Mouse (Mus musculus): ENCODE results near the gene Gm4763. TPM values are rescaled to one million over a fixed set of nuclear protein-coding genes. Genes with fewer than 3 reads are reported as not detected.
"Not testable (repeated sequence)": the region's sequence is repeated elsewhere in the genome, so short reads cannot be mapped to it uniquely, and the experiment has no call there.

Gm4763 gene
- polyA plus RNA-seq, 1 experiment from 2014 or later: not detected

GRCm38 (mm10) chr7:24751610-24752009 lies 24.9 kb upstream of the Gm4763 start:
- no peak for ATAC-seq (replicated peaks; ENCODE audit: low FRiP score)

GRCm38 (mm10) chr7:24750695-24751094 lies 24.0 kb upstream of the Gm4763 start:
- Histone ChIP-seq H3K27me3 (replicated peaks; ENCODE audit: control insufficient read depth, insufficient read depth, low read length) (no peaks in the 10 kb centered on the region), H3K4me1 (replicated peaks; ENCODE audit: control insufficient read depth, insufficient read depth, low read length) (no peaks in the 10 kb centered on the region), H3K4me2 (no peak overlapping the region), H3K4me3 (ENCODE audit: low read depth, low read length) (no peak overlapping the region), H3K27ac (ENCODE audit: low read depth, low read length) (no peak overlapping the region), H3K36me3 (ENCODE audit: control insufficient read depth, insufficient read depth, low read length) (no peaks in the 10 kb centered on the region), H3K9ac (ENCODE audit: low read depth, low read length) (no peak overlapping the region), H3K9me3 (ENCODE audit: control insufficient read depth, low read length) (no peaks in the 10 kb centered on the region)
- ATAC-seq (replicated peaks; ENCODE audit: low FRiP score) (no peak), DNase-seq (ENCODE audit: low spot score) (no peak)
- WGBS: 51% methylated on average over 4 of the region's 4 CpGs

More at GRCm38 (mm10) chr7:24751610-24752009, 24.9 kb upstream of the Gm4763 start:
- Histone ChIP-seq H3K4me3 (ENCODE audit: low read depth, low read length) (no peak overlapping the region), H3K27ac (ENCODE audit: low read depth, low read length) (no peak overlapping the region), H3K9me3 (ENCODE audit: control insufficient read depth, low read length) (no peaks in the 10 kb centered on the region), H3K36me3 (ENCODE audit: control insufficient read depth, insufficient read depth, low read length) (no peaks in the 10 kb centered on the region), H3K4me1 (replicated peaks; ENCODE audit: control insufficient read depth, insufficient read depth, low read length) (no peaks in the 10 kb centered on the region), H3K27me3 (replicated peaks; ENCODE audit: control insufficient read depth, insufficient read depth, low read length) (no peaks in the 10 kb centered on the region), H3K9ac (ENCODE audit: low read depth, low read length) (no peak overlapping the region), H3K4me2 (no peak overlapping the region)
- no peak for DNase-seq (ENCODE audit: low spot score)
- WGBS: 74% methylated on average over 2 of the region's 2 CpGs

- no peak for DNase-seq (ENCODE audit: low spot score)
- no peak overlapping the region for H3K4me3 ChIP-seq (ENCODE audit: low read depth, low read length)
These were observed 9.4 kb upstream of the Gm4763 start for GRCm38 (mm10) chr7:24735970-24736670.

GRCm38 (mm10) chr7:24715039-24715438 lies 11.7 kb downstream of the Gm4763 start:
- no peaks in the 10 kb centered on the region for H3K4me1 ChIP-seq (replicated peaks; ENCODE audit: control insufficient read depth, insufficient read depth, low read length)
- 56% methylated on average over 6 of the region's 6 CpGs for WGBS
- no peak overlapping the region for H3K27ac ChIP-seq (ENCODE audit: low read depth, low read length)
- no peaks in the 10 kb centered on the region for H3K27me3 ChIP-seq (replicated peaks; ENCODE audit: control insufficient read depth, insufficient read depth, low read length)
- no peak overlapping the region for H3K4me3 ChIP-seq (ENCODE audit: low read depth, low read length)
- no peak overlapping the region for H3K4me2 ChIP-seq
- DNase-seq (ENCODE audit: low spot score) (no peak), ATAC-seq (replicated peaks; ENCODE audit: low FRiP score) (no peak)
- no peaks in the 10 kb centered on the region for H3K9me3 ChIP-seq (ENCODE audit: control insufficient read depth, low read length)
- no peak overlapping the region for H3K9ac ChIP-seq (ENCODE audit: low read depth, low read length)
- H3K36me3 ChIP-seq (ENCODE audit: control insufficient read depth, insufficient read depth, low read length): no peaks in the 10 kb centered on the region

More at GRCm38 (mm10) chr7:24735970-24736670, 9.4 kb upstream of the Gm4763 start:
- 0 out of 2 replicates have a peak, but pooled peaks have one; percentile 12 for ATAC-seq (replicated peaks; ENCODE audit: low FRiP score)
- WGBS: 24% methylated on average over 17 of the region's 17 CpGs
- H3K36me3 ChIP-seq (ENCODE audit: control insufficient read depth, insufficient read depth, low read length): no peaks in the 10 kb centered on the region
- no peaks in the 10 kb centered on the region for H3K4me1 ChIP-seq (replicated peaks; ENCODE audit: control insufficient read depth, insufficient read depth, low read length)
- no peak overlapping the region for H3K9ac ChIP-seq (ENCODE audit: low read depth, low read length)
- H3K27ac ChIP-seq (ENCODE audit: low read depth, low read length): no peak overlapping the region
- 0 out of 2 replicates have a peak, but pooled peaks cover 1% of the 10 kb centered on the region for H3K9me3 ChIP-seq (ENCODE audit: control insufficient read depth, low read length)
- 0 out of 2 replicates have a peak, but pooled peaks cover 3% of the 10 kb centered on the region for H3K27me3 ChIP-seq (replicated peaks; ENCODE audit: control insufficient read depth, insufficient read depth, low read length)
- no peak overlapping the region for H3K4me2 ChIP-seq

- H3K9ac ChIP-seq (ENCODE audit: low read depth, low read length): no peak within 1 kb of the TSS
- no peak within 1 kb of the TSS for H3K4me3 ChIP-seq (ENCODE audit: low read depth, low read length)
- no peaks in the 10 kb centered on the region for H3K36me3 ChIP-seq (ENCODE audit: control insufficient read depth, insufficient read depth, low read length)
- H3K27ac ChIP-seq (ENCODE audit: low read depth, low read length): no peak within 1 kb of the TSS
- no peaks in the 10 kb centered on the region for H3K4me1 ChIP-seq (replicated peaks; ENCODE audit: control insufficient read depth, insufficient read depth, low read length)
- 89% methylated on average over 14 of the region's 14 CpGs for WGBS
- ATAC-seq (replicated peaks; ENCODE audit: low FRiP score) (no peak), DNase-seq (ENCODE audit: low spot score) (no peak)
- no peaks in the 10 kb centered on the region for H3K9me3 ChIP-seq (ENCODE audit: control insufficient read depth, low read length)
- H3K4me2 ChIP-seq: no peak within 1 kb of the TSS
- H3K27me3 ChIP-seq (replicated peaks; ENCODE audit: control insufficient read depth, insufficient read depth, low read length): no peaks in the 10 kb centered on the region
These were observed 17.8 kb downstream of the Gm4763 start, which contains the start of gene BC049730 for GRCm38 (mm10) chr7:24708832-24709292. TSS of gene BC049730 (plus strand) at chr7:24709242.

- H3K9ac ChIP-seq (ENCODE audit: low read depth, low read length); H3K4me1 ChIP-seq (replicated peaks; ENCODE audit: control insufficient read depth, insufficient read depth, low read length); H3K9me3 ChIP-seq (ENCODE audit: control insufficient read depth, low read length); H3K27me3 ChIP-seq (replicated peaks; ENCODE audit: control insufficient read depth, insufficient read depth, low read length); H3K4me2 ChIP-seq; H3K4me3 ChIP-seq (ENCODE audit: low read depth, low read length); H3K27ac ChIP-seq (ENCODE audit: low read depth, low read length); H3K36me3 ChIP-seq (ENCODE audit: control insufficient read depth, insufficient read depth, low read length); ATAC-seq (replicated peaks; ENCODE audit: low FRiP score); DNase-seq (ENCODE audit: low spot score): not testable (repeated sequence)
- WGBS: 66% methylated on average over 9 of the region's 9 CpGs
These were observed 23.9 kb downstream of the Gm4763 start for GRCm38 (mm10) chr7:24702841-24703240.

- 89% methylated on average over 4 of the region's 4 CpGs for WGBS
- H3K4me1 ChIP-seq (replicated peaks; ENCODE audit: control insufficient read depth, insufficient read depth, low read length); H3K9ac ChIP-seq (ENCODE audit: low read depth, low read length); DNase-seq (ENCODE audit: low spot score); H3K9me3 ChIP-seq (ENCODE audit: control insufficient read depth, low read length); H3K36me3 ChIP-seq (ENCODE audit: control insufficient read depth, insufficient read depth, low read length); H3K4me3 ChIP-seq (ENCODE audit: low read depth, low read length); ATAC-seq (replicated peaks; ENCODE audit: low FRiP score); H3K4me2 ChIP-seq; H3K27me3 ChIP-seq (replicated peaks; ENCODE audit: control insufficient read depth, insufficient read depth, low read length); H3K27ac ChIP-seq (ENCODE audit: low read depth, low read length): not testable (repeated sequence)
These were observed 28.8 kb downstream of the Gm4763 start for GRCm38 (mm10) chr7:24697891-24698290.

GRCm38 (mm10) chr7:24692693-24693092 lies 34.0 kb downstream of the Gm4763 start:
- ATAC-seq (replicated peaks; ENCODE audit: low FRiP score); H3K9me3 ChIP-seq (ENCODE audit: control insufficient read depth, low read length); H3K4me3 ChIP-seq (ENCODE audit: low read depth, low read length); H3K27ac ChIP-seq (ENCODE audit: low read depth, low read length); DNase-seq (ENCODE audit: low spot score); H3K4me2 ChIP-seq; H3K4me1 ChIP-seq (replicated peaks; ENCODE audit: control insufficient read depth, insufficient read depth, low read length); H3K9ac ChIP-seq (ENCODE audit: low read depth, low read length); H3K36me3 ChIP-seq (ENCODE audit: control insufficient read depth, insufficient read depth, low read length); H3K27me3 ChIP-seq (replicated peaks; ENCODE audit: control insufficient read depth, insufficient read depth, low read length): not testable (repeated sequence)
- WGBS: 72% methylated on average over 3 of the region's 3 CpGs

GRCm38 (mm10) chr7:24687519-24687918 lies 39.2 kb downstream of the Gm4763 start:
- not testable (repeated sequence) for H3K27me3 ChIP-seq (replicated peaks; ENCODE audit: control insufficient read depth, insufficient read depth, low read length)

More at GRCm38 (mm10) chr7:24687519-24687918, 39.2 kb downstream of the Gm4763 start:
- not testable (repeated sequence) for H3K4me3 ChIP-seq (ENCODE audit: low read depth, low read length); H3K4me2 ChIP-seq; H3K4me1 ChIP-seq (replicated peaks; ENCODE audit: control insufficient read depth, insufficient read depth, low read length); ATAC-seq (replicated peaks; ENCODE audit: low FRiP score); H3K36me3 ChIP-seq (ENCODE audit: control insufficient read depth, insufficient read depth, low read length); H3K9ac ChIP-seq (ENCODE audit: low read depth, low read length); DNase-seq (ENCODE audit: low spot score); H3K9me3 ChIP-seq (ENCODE audit: control insufficient read depth, low read length); H3K27ac ChIP-seq (ENCODE audit: low read depth, low read length)
- WGBS: 79% methylated on average over 10 of the region's 10 CpGs

All from liver, embryonic 11.5 days (tissue).